Mouse (Mus musculus): ENCODE data around the gene Mical3. TPM values are rescaled to one million over a fixed set of nuclear protein-coding genes. Genes with fewer than 3 reads are reported as not detected.

Mical3 gene
- polyA plus RNA-seq, 1 experiment from 2014 or later = 28.1 TPM

- Histone ChIP-seq H3K4me1 (replicated peaks) (0 out of 2 replicates have a peak, but pooled peaks cover 8% of the 10 kb centered on the region), H3K36me3 (peaks cover 85% of the 10 kb centered on the region)
- ATAC-seq (ENCODE audit: low read depth) = no peak
Observed at GRCm38 (mm10) chr6:121017436-121018031, 113.3 kb downstream of the Mical3 start.

GRCm38 (mm10) chr6:121016097-121016496 is 114.7 kb downstream of the Mical3 start:
- Histone ChIP-seq H3K36me3 (peaks cover 84% of the 10 kb centered on the region), H3K9me3 (no peaks in the 10 kb centered on the region), H3K4me3 (no peak overlapping the region), H3K27ac (replicated peaks) (no peak overlapping the region), H3K4me2 (no peak overlapping the region), H3K4me1 (replicated peaks) (0 out of 2 replicates have a peak, but pooled peaks cover 8% of the 10 kb centered on the region), H3K27me3 (no peaks in the 10 kb centered on the region), H3K9ac (no peak overlapping the region)
- WGBS = 85% methylated on average over 5 of the region's 5 CpGs
- no peak for ATAC-seq (ENCODE audit: low read depth)

More at GRCm38 (mm10) chr6:121017436-121018031, 113.3 kb downstream of the Mical3 start:
- no peaks in the 10 kb centered on the region for H3K9me3 ChIP-seq
- H3K9ac ChIP-seq = no peak overlapping the region
- no peaks in the 10 kb centered on the region for H3K27me3 ChIP-seq
- no peak overlapping the region for H3K4me2 ChIP-seq
- 81% methylated on average over 12 of the region's 12 CpGs for WGBS
- H3K27ac ChIP-seq (replicated peaks) = no peak overlapping the region
- H3K4me3 ChIP-seq = no peak overlapping the region

DNA sequence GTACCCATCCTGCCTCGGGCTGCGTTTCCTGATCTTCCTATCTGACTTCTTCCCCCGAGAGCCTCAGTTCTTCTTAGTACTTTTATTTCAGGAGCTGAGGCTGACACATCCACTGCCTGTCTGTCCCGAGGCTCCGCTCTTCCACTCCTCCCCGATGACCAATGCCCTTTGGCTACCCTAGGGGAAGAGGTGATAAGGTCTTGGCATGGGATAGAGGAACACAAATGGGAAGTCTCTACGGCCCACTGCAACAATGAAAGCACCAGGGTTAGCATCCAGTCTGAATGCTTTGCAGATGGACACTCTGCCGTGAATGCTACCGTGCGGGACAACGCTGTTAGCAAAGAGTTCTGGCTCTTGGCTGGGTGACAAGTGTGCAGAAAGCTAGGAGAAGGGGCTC is 116.5 kb downstream of the Mical3 start:
- Histone ChIP-seq H3K36me3 (peaks cover 82% of the 10 kb centered on the region), H3K4me3 (no peak overlapping the region), H3K27me3 (no peaks in the 10 kb centered on the region), H3K27ac (replicated peaks) (no peak overlapping the region), H3K4me2 (no peak overlapping the region), H3K9me3 (no peaks in the 10 kb centered on the region), H3K4me1 (replicated peaks) (0 out of 2 replicates have a peak, but pooled peaks cover 8% of the 10 kb centered on the region), H3K9ac (no peak overlapping the region)
- ATAC-seq (ENCODE audit: low read depth) = no peak
- 79% methylated on average over 11 of the region's 11 CpGs for WGBS

- H3K4me2 ChIP-seq = no peak overlapping the region
- ATAC-seq (ENCODE audit: low read depth) = no peak
- H3K4me1 ChIP-seq (replicated peaks) = 0 out of 2 replicates have a peak, but pooled peaks cover 8% of the 10 kb centered on the region
- no peak overlapping the region for H3K27ac ChIP-seq (replicated peaks)
- no peak overlapping the region for H3K4me3 ChIP-seq
- no peaks in the 10 kb centered on the region for H3K27me3 ChIP-seq
- no peak overlapping the region for H3K9ac ChIP-seq
- H3K36me3 ChIP-seq = peaks cover 82% of the 10 kb centered on the region
- WGBS = 56% methylated on average over 9 of the region's 9 CpGs
- H3K9me3 ChIP-seq = no peaks in the 10 kb centered on the region
Observed at GRCm38 (mm10) chr6:121013750-121014149, 117.0 kb downstream of the Mical3 start.

GRCm38 (mm10) chr6:121011709-121012108 is 119.1 kb downstream of the Mical3 start:
- Histone ChIP-seq H3K4me3 (no peak overlapping the region), H3K4me1 (replicated peaks) (0 out of 2 replicates have a peak, but pooled peaks cover 8% of the 10 kb centered on the region), H3K4me2 (no peak overlapping the region), H3K9me3 (no peaks in the 10 kb centered on the region), H3K36me3 (peaks cover 80% of the 10 kb centered on the region), H3K27me3 (no peaks in the 10 kb centered on the region), H3K27ac (replicated peaks) (no peak overlapping the region), H3K9ac (no peak overlapping the region)
- ATAC-seq (ENCODE audit: low read depth) = no peak
- WGBS = 91% methylated on average over 11 of the region's 11 CpGs

DNA sequence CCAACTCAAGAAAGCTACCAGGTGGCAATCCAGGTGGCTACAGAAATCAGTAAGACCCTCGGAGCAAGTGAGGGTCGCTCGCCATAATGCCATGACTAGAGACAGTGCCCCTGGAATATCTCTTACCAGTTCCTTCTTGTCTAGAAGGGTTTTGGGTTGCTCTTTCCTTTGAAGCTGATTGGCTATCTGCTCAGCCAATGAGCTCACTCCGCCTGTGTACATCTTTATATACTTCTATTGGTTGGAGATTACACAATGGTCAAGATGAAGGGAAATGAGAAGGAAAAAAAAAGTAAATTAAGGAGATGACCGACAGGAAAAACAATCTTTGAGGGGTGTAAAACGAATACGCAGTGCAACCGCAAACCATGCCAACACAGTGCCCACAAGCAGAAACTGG is 121.1 kb downstream of the Mical3 start:
- H3K9ac ChIP-seq = no peak overlapping the region
- no peak overlapping the region for H3K4me3 ChIP-seq
- peaks cover 70% of the 10 kb centered on the region for H3K36me3 ChIP-seq
- H3K27ac ChIP-seq (replicated peaks) = no peak overlapping the region
- no peak overlapping the region for H3K4me2 ChIP-seq
- H3K4me1 ChIP-seq (replicated peaks) = peaks cover 16% of the 10 kb centered on the region
- no peaks in the 10 kb centered on the region for H3K9me3 ChIP-seq
- ATAC-seq (ENCODE audit: low read depth) = no peak
- H3K27me3 ChIP-seq = no peaks in the 10 kb centered on the region
- WGBS = 94% methylated on average over 8 of the region's 8 CpGs

DNA sequence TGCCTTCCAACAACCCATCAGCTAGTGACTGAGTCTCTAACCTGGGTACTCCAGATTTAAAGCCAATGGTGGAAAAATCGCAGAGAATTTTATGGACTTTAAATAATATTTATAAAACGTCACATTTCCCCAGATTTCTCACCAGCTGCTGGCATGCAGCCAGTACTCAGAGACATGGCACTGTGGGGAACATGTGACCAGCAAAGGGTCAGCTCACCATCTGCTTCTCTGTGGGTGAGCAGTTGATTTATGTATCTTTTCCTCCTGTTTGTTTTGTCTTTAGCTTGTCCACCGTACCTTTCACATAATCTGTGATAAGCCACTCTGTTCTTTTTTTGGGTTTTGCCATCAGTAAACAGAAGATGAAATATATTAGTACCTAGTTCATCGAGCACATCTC is 125.8 kb downstream of the Mical3 start:
- WGBS = 36% methylated on average over 4 of the region's 4 CpGs
- H3K4me3 ChIP-seq = no peak overlapping the region
- no peaks in the 10 kb centered on the region for H3K27me3 ChIP-seq
- H3K4me2 ChIP-seq = no peak overlapping the region
- no peak overlapping the region for H3K9ac ChIP-seq
- no peak overlapping the region for H3K27ac ChIP-seq (replicated peaks)
- H3K4me1 ChIP-seq (replicated peaks) = peaks cover 19% of the 10 kb centered on the region
- peaks cover 73% of the 10 kb centered on the region for H3K36me3 ChIP-seq
- ATAC-seq (ENCODE audit: low read depth) = no peak
- no peaks in the 10 kb centered on the region for H3K9me3 ChIP-seq

DNA sequence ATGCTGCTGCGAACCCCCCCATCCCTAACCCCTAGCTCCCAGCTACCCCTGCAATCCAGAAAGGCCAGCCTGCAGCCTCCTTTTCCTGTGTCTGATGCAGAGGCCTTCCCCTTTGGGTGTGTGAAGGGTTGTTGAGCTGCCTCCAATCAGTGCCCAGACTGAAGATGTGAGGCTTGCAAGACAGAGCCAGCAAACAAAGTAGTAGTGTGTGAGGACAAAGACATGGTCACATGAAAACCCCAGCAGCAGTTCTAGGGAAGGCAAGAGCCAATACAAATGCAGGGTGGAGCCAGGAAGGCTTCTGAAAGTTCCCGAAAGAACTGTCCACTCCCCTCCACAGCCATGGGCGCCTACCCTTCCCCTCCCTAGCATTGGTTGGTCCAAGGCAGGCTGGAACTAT is 127.8 kb downstream of the Mical3 start:
- WGBS = 65% methylated on average over 3 of the region's 3 CpGs
- Histone ChIP-seq H3K9me3 (no peaks in the 10 kb centered on the region), H3K4me1 (replicated peaks) (peaks cover 19% of the 10 kb centered on the region), H3K36me3 (peaks cover 62% of the 10 kb centered on the region), H3K9ac (no peak overlapping the region), H3K4me3 (no peak overlapping the region), H3K27me3 (no peaks in the 10 kb centered on the region), H3K27ac (replicated peaks) (peak overlapping the region; percentile 64; the same call in 1 of the 2 replicates), H3K4me2 (no peak overlapping the region)
- ATAC-seq (ENCODE audit: low read depth) = peak; percentile 45; the same call in 1 of the 2 replicates

GRCm38 (mm10) chr6:120999860-121000526 is 130.8 kb downstream of the Mical3 start:
- peaks cover 14% of the 10 kb centered on the region for H3K4me1 ChIP-seq (replicated peaks)
- 80% methylated on average over 8 of the region's 8 CpGs for WGBS

DNA sequence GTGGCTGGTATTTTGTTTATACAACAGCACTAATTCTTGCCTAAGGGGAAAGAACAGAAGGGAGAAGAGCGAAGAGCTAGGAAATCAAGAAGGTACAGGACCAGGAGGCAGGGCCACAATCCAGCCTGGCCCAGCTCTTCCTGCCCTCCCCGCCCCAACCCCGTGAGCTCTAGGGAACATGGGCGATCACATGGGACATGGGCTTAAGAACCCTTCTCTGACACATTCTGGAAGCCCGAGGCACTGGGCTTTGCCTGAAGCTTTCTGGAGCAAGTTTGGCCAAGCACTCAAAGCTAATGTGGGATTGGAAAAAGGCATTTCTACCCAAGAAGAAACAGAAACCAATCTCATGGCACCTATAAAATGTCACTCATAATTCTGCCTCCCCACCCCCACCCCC is 131.7 kb downstream of the Mical3 start:
- Histone ChIP-seq H3K27me3 (no peaks in the 10 kb centered on the region), H3K27ac (replicated peaks) (no peak overlapping the region), H3K4me2 (no peak overlapping the region), H3K9ac (no peak overlapping the region), H3K36me3 (peaks cover 59% of the 10 kb centered on the region), H3K9me3 (no peaks in the 10 kb centered on the region), H3K4me3 (no peak overlapping the region), H3K4me1 (replicated peaks) (peaks cover 9% of the 10 kb centered on the region; the same call in 1 of the 2 replicates)
- no peak for ATAC-seq (ENCODE audit: low read depth)
- 81% methylated on average over 5 of the region's 5 CpGs for WGBS

More at GRCm38 (mm10) chr6:120999860-121000526, 130.8 kb downstream of the Mical3 start:
- Histone ChIP-seq H3K36me3 (peaks cover 60% of the 10 kb centered on the region), H3K27ac (replicated peaks) (no peak overlapping the region), H3K4me3 (no peak overlapping the region), H3K9me3 (no peaks in the 10 kb centered on the region), H3K27me3 (no peaks in the 10 kb centered on the region), H3K9ac (no peak overlapping the region), H3K4me2 (no peak overlapping the region)
- ATAC-seq (ENCODE audit: low read depth) = no peak

DNA sequence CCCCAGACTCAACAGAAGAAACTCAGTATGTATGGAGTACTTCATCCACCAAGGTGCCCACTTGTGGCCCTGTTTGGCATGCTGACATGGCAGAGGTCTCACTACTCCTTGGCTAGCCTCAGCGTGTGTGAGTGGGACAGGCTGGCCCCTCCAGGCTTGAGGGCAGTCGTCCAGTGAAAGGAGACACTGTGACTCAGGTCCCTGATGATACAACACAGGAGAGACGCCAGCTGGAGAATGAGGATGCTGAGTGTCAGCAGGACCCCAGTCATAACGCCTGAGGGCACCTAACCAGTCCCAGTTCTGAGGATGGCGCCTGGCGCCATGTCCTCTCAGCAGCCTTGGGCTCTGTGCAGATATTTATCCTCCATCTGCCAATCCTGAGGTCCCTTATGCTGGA is 134.2 kb downstream of the Mical3 start:
- Histone ChIP-seq H3K4me3 (no peak overlapping the region), H3K27ac (replicated peaks) (no peak overlapping the region), H3K9ac (no peak overlapping the region), H3K9me3 (no peaks in the 10 kb centered on the region), H3K4me2 (no peak overlapping the region), H3K4me1 (replicated peaks) (no peaks in the 10 kb centered on the region), H3K36me3 (peaks cover 49% of the 10 kb centered on the region), H3K27me3 (no peaks in the 10 kb centered on the region)
- no peak for ATAC-seq (ENCODE audit: low read depth)
- 71% methylated on average over 6 of the region's 6 CpGs for WGBS

- ATAC-seq (ENCODE audit: low read depth) = no peak
Observed at GRCm38 (mm10) chr6:120995541-120995940, 135.3 kb downstream of the Mical3 start.

More at GRCm38 (mm10) chr6:120995541-120995940, 135.3 kb downstream of the Mical3 start:
- H3K4me1 ChIP-seq (replicated peaks) = no peaks in the 10 kb centered on the region
- H3K4me3 ChIP-seq = no peak overlapping the region
- H3K9ac ChIP-seq = no peak overlapping the region
- no peak overlapping the region for H3K4me2 ChIP-seq
- H3K27me3 ChIP-seq = no peaks in the 10 kb centered on the region
- H3K27ac ChIP-seq (replicated peaks) = no peak overlapping the region
- H3K36me3 ChIP-seq = peaks cover 39% of the 10 kb centered on the region
- 89% methylated on average over 9 of the region's 9 CpGs for WGBS
- H3K9me3 ChIP-seq = no peaks in the 10 kb centered on the region
